ENCODE assay signal across 32 mouse cellular contexts in the genomic region with DNA sequence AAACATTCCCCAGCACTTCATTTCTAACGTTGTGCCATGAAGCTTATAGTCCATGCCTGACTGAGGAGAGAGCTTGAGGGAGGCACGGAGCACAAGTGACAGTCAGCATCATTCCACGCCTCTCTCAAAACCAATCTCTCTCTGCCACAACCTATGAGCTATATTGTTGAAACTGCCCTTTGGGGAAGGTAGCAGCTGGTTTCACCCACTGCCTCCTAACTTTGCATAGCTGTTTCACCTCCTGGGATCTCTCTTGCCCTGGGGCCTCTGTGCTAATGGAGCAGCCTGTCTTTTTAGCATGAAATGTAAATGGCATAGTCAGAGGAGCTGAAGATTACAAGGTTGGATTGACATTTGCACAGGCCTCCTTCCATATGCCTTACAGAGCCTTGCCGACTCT. TPM values are rescaled to one million over a fixed set of nuclear protein-coding genes. Genes with fewer than 3 reads are reported as not detected.
DNase-seq lines count a peak whose midpoint lies in the region; ATAC-seq and TF ChIP-seq lines count a peak whose summit lies in the region.
"Had no signal": no experiment of that assay in that cellular context is flagged by ENCODE, and none has a peak within 500 bp of the region (broad histone marks: within the 10 kb centered on the region; RNA-seq: fewer than 3 reads in every experiment).

No protein-coding gene starts in this region.

- peak; percentile 43; the same call in 1 of the 2 replicates for ATAC-seq in midbrain, embryonic 13.5 days
- no peak for ATAC-seq in midbrain, postnatal 0 days (ENCODE audit: low FRiP score)
- ATAC-seq in neural tube, embryonic 14.5 days (ENCODE audit: low read depth): peak; percentile 31; the same call in 1 of the 2 replicates
- ATAC-seq: forebrain, postnatal 0 days; Patski had no signal

- no peak overlapping the region for H3K4me3 ChIP-seq in midbrain, embryonic 13.5 days (replicated peaks)
- no peak overlapping the region for H3K4me3 ChIP-seq in midbrain, postnatal 0 days (ENCODE audit: low read depth, low read length)
- H3K4me3 ChIP-seq in testis, adult 2 months (ENCODE audit: control insufficient read depth, low read depth, low read length): no peak overlapping the region
- no peak overlapping the region for H3K4me3 ChIP-seq in neural tube, embryonic 14.5 days (ENCODE audit: low read depth, low read length)
- H3K4me3 ChIP-seq: embryonic facial prominence, embryonic 10.5 days; embryonic facial prominence, embryonic 15.5 days; forebrain, embryonic 12.5 days; heart, embryonic 13.5 days; kidney, embryonic 15.5 days; limb, embryonic 12.5 days; liver, embryonic 15.5 days; lung, embryonic 15.5 days had no signal

- no peaks in the 10 kb centered on the region for H3K36me3 ChIP-seq in midbrain, embryonic 13.5 days
- no peaks in the 10 kb centered on the region for H3K36me3 ChIP-seq in midbrain, postnatal 0 days (ENCODE audit: insufficient read depth, low read length)
- H3K36me3 ChIP-seq in testis, adult 2 months (ENCODE audit: control insufficient read depth, insufficient read depth, low read length): no peaks in the 10 kb centered on the region
- no peaks in the 10 kb centered on the region for H3K36me3 ChIP-seq in neural tube, embryonic 14.5 days (ENCODE audit: control insufficient read depth, insufficient read depth, low read length)
- H3K36me3 ChIP-seq: embryonic facial prominence, embryonic 10.5 days; embryonic facial prominence, embryonic 15.5 days; forebrain, embryonic 12.5 days; heart, embryonic 13.5 days; kidney, embryonic 15.5 days; limb, embryonic 12.5 days; liver, embryonic 15.5 days; lung, embryonic 15.5 days had no signal

- H3K4me1 ChIP-seq in midbrain, embryonic 13.5 days (replicated peaks): 0 out of 2 replicates have a peak, but pooled peaks cover 4% of the 10 kb centered on the region
- no peaks in the 10 kb centered on the region for H3K4me1 ChIP-seq in midbrain, postnatal 0 days (ENCODE audit: insufficient read depth, low read length)
- no peaks in the 10 kb centered on the region for H3K4me1 ChIP-seq in testis, adult 2 months (ENCODE audit: control insufficient read depth, insufficient read depth, low read length)
- H3K4me1 ChIP-seq in neural tube, embryonic 14.5 days (ENCODE audit: control insufficient read depth, insufficient read depth, low read length): no peaks in the 10 kb centered on the region
- H3K4me1 ChIP-seq: embryonic facial prominence, embryonic 10.5 days; embryonic facial prominence, embryonic 15.5 days; forebrain, embryonic 12.5 days; heart, embryonic 13.5 days; kidney, embryonic 15.5 days; limb, embryonic 12.5 days; liver, embryonic 15.5 days; lung, embryonic 15.5 days had no signal

- DNase-seq in embryo, embryonic 10.5 days (ENCODE audit: low spot score): peak; percentile 2
- no peak for DNase-seq in embryo, embryonic 11 days
- DNase-seq in midbrain, postnatal 0 days (ENCODE audit: low spot score): no peak
- no peak for DNase-seq in testis, postnatal 10 days (ENCODE audit: low spot score)
- DNase-seq in cerebellum, postnatal 14 days: no peak
- DNase-seq: cerebellum, adult 11 months; cerebellum, adult 9-10 months; forebrain, postnatal 0 days; gastrocnemius, postnatal 10 days; heart, postnatal 10 days; kidney, adult 18-20 months; kidney, postnatal 25 days; right cerebral cortex, postnatal 14 days; thymus, postnatal 14 days had no signal

- no peak overlapping the region for H3K4me2 ChIP-seq in midbrain, embryonic 13.5 days (replicated peaks)
- no peak overlapping the region for H3K4me2 ChIP-seq in midbrain, postnatal 0 days (ENCODE audit: low read depth, low read length, poor library complexity, severe bottlenecking)
- no peak overlapping the region for H3K4me2 ChIP-seq in neural tube, embryonic 14.5 days (ENCODE audit: low read depth, low read length)
- H3K4me2 ChIP-seq: embryonic facial prominence, embryonic 15.5 days; forebrain, embryonic 12.5 days; heart, embryonic 13.5 days; kidney, embryonic 15.5 days; limb, embryonic 12.5 days; liver, embryonic 15.5 days; lung, embryonic 15.5 days had no signal

- no peak overlapping the region for H3K9ac ChIP-seq in midbrain, embryonic 13.5 days (replicated peaks)
- no peak overlapping the region for H3K9ac ChIP-seq in midbrain, postnatal 0 days (replicated peaks; ENCODE audit: low read length, poor library complexity, severe bottlenecking)
- H3K9ac ChIP-seq in neural tube, embryonic 14.5 days (replicated peaks; ENCODE audit: low read depth, low read length): no peak overlapping the region
- H3K9ac ChIP-seq: embryonic facial prominence, embryonic 15.5 days; forebrain, embryonic 12.5 days; forebrain, postnatal 0 days; heart, embryonic 13.5 days; kidney, embryonic 15.5 days; limb, embryonic 12.5 days; liver, embryonic 15.5 days; lung, embryonic 15.5 days had no signal

- 66% methylated on average over 3 of the region's 4 CpGs for WGBS in midbrain, embryonic 13.5 days
- WGBS in midbrain, postnatal 0 days: 69% methylated on average over 3 of the region's 4 CpGs
- WGBS in neural tube, embryonic 14.5 days: 57% methylated on average over 3 of the region's 4 CpGs

- TF ChIP-seq POLR2A in testis, adult 2 months (IDR thresholded peaks at IDR 0.05; ENCODE audit: control insufficient read depth, low read depth, low read length): no peak

- no peaks in the 10 kb centered on the region for H3K9me3 ChIP-seq in midbrain, embryonic 13.5 days
- H3K9me3 ChIP-seq in midbrain, postnatal 0 days (ENCODE audit: low read length): no peaks in the 10 kb centered on the region
- no peaks in the 10 kb centered on the region for H3K9me3 ChIP-seq in neural tube, embryonic 14.5 days (ENCODE audit: control insufficient read depth, low read length)
- H3K9me3 ChIP-seq: embryonic facial prominence, embryonic 10.5 days; embryonic facial prominence, embryonic 15.5 days; forebrain, embryonic 12.5 days; heart, embryonic 13.5 days; kidney, embryonic 15.5 days; limb, embryonic 12.5 days; liver, embryonic 15.5 days; lung, embryonic 15.5 days had no signal

- TF ChIP-seq CTCF in midbrain, postnatal 0 days (IDR thresholded peaks at IDR 0.05): no peak
- TF ChIP-seq CTCF in testis, adult 2 months (IDR thresholded peaks at IDR 0.05; ENCODE audit: control insufficient read depth, insufficient read depth, insufficient replicate concordance, low read depth, low read length): no peak

- H3K27me3 ChIP-seq in midbrain, embryonic 13.5 days: no peaks in the 10 kb centered on the region
- H3K27me3 ChIP-seq in midbrain, postnatal 0 days (ENCODE audit: insufficient read depth, low read length): no peaks in the 10 kb centered on the region
- no peaks in the 10 kb centered on the region for H3K27me3 ChIP-seq in testis, adult 2 months (ENCODE audit: control insufficient read depth, insufficient read depth, low read length)
- no peaks in the 10 kb centered on the region for H3K27me3 ChIP-seq in neural tube, embryonic 14.5 days (ENCODE audit: control insufficient read depth, insufficient read depth, low read length)
- H3K27me3 ChIP-seq: embryonic facial prominence, embryonic 15.5 days; heart, embryonic 13.5 days; kidney, embryonic 15.5 days; limb, embryonic 12.5 days; liver, embryonic 15.5 days; lung, embryonic 15.5 days; Patski had no signal

- no peak overlapping the region for H3K27ac ChIP-seq in midbrain, embryonic 13.5 days
- H3K27ac ChIP-seq in midbrain, postnatal 0 days (ENCODE audit: low read depth, low read length): no peak overlapping the region
- H3K27ac ChIP-seq in testis, adult 2 months (ENCODE audit: control insufficient read depth, insufficient read depth, low read depth, low read length): peak overlapping the region; percentile 27
- H3K27ac ChIP-seq in neural tube, embryonic 14.5 days (ENCODE audit: low read depth, low read length): no peak overlapping the region
- H3K27ac ChIP-seq: embryonic facial prominence, embryonic 10.5 days; embryonic facial prominence, embryonic 15.5 days; forebrain, embryonic 12.5 days; heart, embryonic 13.5 days; kidney, embryonic 15.5 days; limb, embryonic 12.5 days; liver, embryonic 15.5 days; lung, embryonic 15.5 days had no signal

RNA-seq across cellular contexts. Expression of a gene that starts 21.4 kb away (rescaled TPM):
- polyA plus RNA-seq in midbrain, embryonic 13.5 days (2015; fragmentation: Nextera tagmentation; extraction: Ambion mirVana): 0.05 TPM in 1 of 2 replicates, not detected in the other
- 1.3 TPM in 2 replicates for total RNA-seq in midbrain, postnatal 0 days (2014; rRNA removed)
- 0.70 and 0.85 TPM in 2 replicates for polyA plus RNA-seq in midbrain, postnatal 0 days (2015; fragmentation: Nextera tagmentation; extraction: Ambion mirVana)
- polyA plus RNA-seq in testis, adult 2 months (2012; rRNA removed): 3.9 and 4.3 TPM in 2 replicates
- polyA plus RNA-seq in neural tube, embryonic 14.5 days (2014; fragmentation: Nextera tagmentation; extraction: Ambion mirVana): 0.27 and 0.54 TPM in 2 replicates
- total RNA-seq: MEL had no signal
- polyA plus RNA-seq: Patski had no signal

RNA-seq across cellular contexts. Expression of a gene that starts 43.6 kb away (rescaled TPM):
- not detected in 2 replicates for polyA plus RNA-seq in midbrain, embryonic 13.5 days (2015; fragmentation: Nextera tagmentation; extraction: Ambion mirVana)
- 0.09 and 0.22 TPM in 2 replicates for total RNA-seq in midbrain, postnatal 0 days (2014; rRNA removed)
- not detected in 2 replicates for polyA plus RNA-seq in midbrain, postnatal 0 days (2015; fragmentation: Nextera tagmentation; extraction: Ambion mirVana)
- polyA plus RNA-seq in testis, adult 2 months (2012; rRNA removed): 0.08 TPM in 1 of 2 replicates, not detected in the other
- polyA plus RNA-seq in neural tube, embryonic 14.5 days (2014; fragmentation: Nextera tagmentation; extraction: Ambion mirVana): not detected in 2 replicates
- total RNA-seq: adrenal gland, postnatal 36 days; common myeloid progenitor, adult 5-6 weeks; forebrain, postnatal 0 days; gastrocnemius, postnatal 10 days; heart, adult 8-10 months; heart, postnatal 10 days; hematopoietic stem cell, adult 5-6 weeks; megakaryocyte progenitor cell, adult 5-6 weeks; MEL had no signal
- polyA plus RNA-seq: forebrain, postnatal 0 days; liver, embryonic 15.5 days had no signal

RNA-seq across cellular contexts. Expression of a gene that starts 55.6 kb away (rescaled TPM):
- polyA plus RNA-seq in midbrain, embryonic 13.5 days (2015; fragmentation: Nextera tagmentation; extraction: Ambion mirVana): 8.9 and 9.0 TPM in 2 replicates
- total RNA-seq in midbrain, postnatal 0 days (2014; rRNA removed): 36.0 and 53.9 TPM in 2 replicates
- 18.3 and 19.7 TPM in 2 replicates for polyA plus RNA-seq in midbrain, postnatal 0 days (2015; fragmentation: Nextera tagmentation; extraction: Ambion mirVana)
- polyA plus RNA-seq in testis, adult 2 months (2012; rRNA removed): 115 and 182 TPM in 2 replicates
- 11.3 and 11.6 TPM in 2 replicates for polyA plus RNA-seq in neural tube, embryonic 14.5 days (2014; fragmentation: Nextera tagmentation; extraction: Ambion mirVana)
